In genomic region chr11:77763673-77764340, GRCm38 (mm10) we compare ENCODE assay signal across 8 mouse cellular contexts. TPM values are rescaled to one million over a fixed set of nuclear protein-coding genes. Genes with fewer than 3 reads are reported as not detected.
DNase-seq lines count a peak whose midpoint lies in the region; ATAC-seq and TF ChIP-seq lines count a peak whose summit lies in the region.

No protein-coding gene starts in this region.

- H3K4me2 ChIP-seq in hindbrain, embryonic 14.5 days (replicated peaks), result peak overlapping the region; percentile 84
- peak overlapping the region; percentile 75 for H3K4me2 ChIP-seq in limb, embryonic 11.5 days (ENCODE audit: low read depth, severe bottlenecking)
- H3K4me2 ChIP-seq in midbrain, embryonic 11.5 days, result peak overlapping the region; percentile 83
- peak overlapping the region; percentile 73 for H3K4me2 ChIP-seq in stomach, embryonic 14.5 days (replicated peaks; ENCODE audit: low read depth, low read length)

- peaks cover 45% of the 10 kb centered on the region for H3K27me3 ChIP-seq in forebrain, embryonic 10.5 days (ENCODE audit: poor library complexity, severe bottlenecking)
- no peaks in the 10 kb centered on the region for H3K27me3 ChIP-seq in hindbrain, embryonic 14.5 days (ENCODE audit: control insufficient read depth, insufficient read depth, low read length)
- no peaks in the 10 kb centered on the region for H3K27me3 ChIP-seq in limb, embryonic 11.5 days (ENCODE audit: control insufficient read depth, insufficient read depth, low read length)
- no peaks in the 10 kb centered on the region for H3K27me3 ChIP-seq in midbrain, embryonic 11.5 days (ENCODE audit: control insufficient read depth, insufficient read depth, low read length)
- no peaks in the 10 kb centered on the region for H3K27me3 ChIP-seq in stomach, embryonic 14.5 days (ENCODE audit: control insufficient read depth, insufficient read depth, low read length)

- H3K4me1 ChIP-seq in bone marrow macrophage, adult 2 months (ENCODE audit: control insufficient read depth, insufficient read depth, low read length), result peaks cover 6% of the 10 kb centered on the region
- H3K4me1 ChIP-seq in forebrain, embryonic 10.5 days, result peaks cover 52% of the 10 kb centered on the region
- H3K4me1 ChIP-seq in hindbrain, embryonic 14.5 days (replicated peaks; ENCODE audit: control insufficient read depth, insufficient read depth, low read length), result peaks cover 39% of the 10 kb centered on the region
- peaks cover 23% of the 10 kb centered on the region for H3K4me1 ChIP-seq in limb, embryonic 11.5 days (ENCODE audit: control insufficient read depth, insufficient read depth, low read length)
- H3K4me1 ChIP-seq in midbrain, embryonic 11.5 days (ENCODE audit: control insufficient read depth, insufficient read depth, low read length), result peaks cover 39% of the 10 kb centered on the region
- peaks cover 30% of the 10 kb centered on the region for H3K4me1 ChIP-seq in stomach, embryonic 14.5 days (ENCODE audit: control insufficient read depth, insufficient read depth, low read length)

- H3K9me3 ChIP-seq in forebrain, embryonic 10.5 days, result no peaks in the 10 kb centered on the region
- no peaks in the 10 kb centered on the region for H3K9me3 ChIP-seq in hindbrain, embryonic 14.5 days (ENCODE audit: control insufficient read depth, low read length)
- no peaks in the 10 kb centered on the region for H3K9me3 ChIP-seq in limb, embryonic 11.5 days (ENCODE audit: control insufficient read depth, low read length)
- H3K9me3 ChIP-seq in midbrain, embryonic 11.5 days (ENCODE audit: control insufficient read depth, low read length), result no peaks in the 10 kb centered on the region
- H3K9me3 ChIP-seq in stomach, embryonic 14.5 days (ENCODE audit: control insufficient read depth, low read depth, low read length), result no peaks in the 10 kb centered on the region

- peak; percentile 56 for ATAC-seq in hindbrain, embryonic 14.5 days (ENCODE audit: low FRiP score)
- peak; percentile 48 for ATAC-seq in limb, embryonic 11.5 days (ENCODE audit: insufficient number of reproducible peaks, low FRiP score, low TSS enrichment, low read depth)
- peak; percentile 73 for ATAC-seq in midbrain, embryonic 11.5 days (ENCODE audit: low FRiP score)
- peak; percentile 61; the same call in 1 of the 2 replicates for ATAC-seq in stomach, embryonic 14.5 days (ENCODE audit: insufficient number of reproducible peaks, insufficient read depth, low FRiP score, low read depth)

- intact Hi-C loops in gastrocnemius, postnatal 14 days (cut with DNase I; ENCODE audit: low total_unique reads), result loop anchor here (2.0 kb wide), 1 partner anchor 51 kb away; no protein-coding TSS in a partner anchor
- intact Hi-C loops in gastrocnemius, postnatal 36 days (cut with DNase I), result loop anchor here (2.0 kb wide), 1 partner anchor 29 kb away; no protein-coding TSS in a partner anchor

- TF ChIP-seq CTCF in bone marrow macrophage, adult 2 months (IDR thresholded peaks at IDR 0.05; ENCODE audit: low read depth, low read length), result no peak

- peak overlapping the region; percentile 98 for H3K9ac ChIP-seq in hindbrain, embryonic 14.5 days
- peak overlapping the region; percentile 96 for H3K9ac ChIP-seq in limb, embryonic 11.5 days (ENCODE audit: low read length)
- H3K9ac ChIP-seq in midbrain, embryonic 11.5 days (ENCODE audit: low read length), result peak overlapping the region; percentile 99
- H3K9ac ChIP-seq in stomach, embryonic 14.5 days (replicated peaks; ENCODE audit: low read depth, low read length), result peak overlapping the region; percentile 93

- peak; percentile 39 for DNase-seq in gastrocnemius, postnatal 14 days
- no peak for DNase-seq in gastrocnemius, postnatal 36 days
- peak; percentile 81 for DNase-seq in forebrain, embryonic 10.5 days (ENCODE audit: extremely low spot score, low spot score)
- DNase-seq in hindbrain, embryonic 14.5 days (ENCODE audit: low spot score), result peak; percentile 57
- DNase-seq in limb, embryonic 11.5 days (ENCODE audit: low spot score), result peak; percentile 77
- peak; percentile 97 for DNase-seq in midbrain, embryonic 11.5 days (ENCODE audit: low spot score, missing footprints)

- peak overlapping the region; percentile 85 for H3K4me3 ChIP-seq in bone marrow macrophage, adult 2 months (ENCODE audit: insufficient read depth, low read length)
- peak overlapping the region; percentile 95 for H3K4me3 ChIP-seq in forebrain, embryonic 10.5 days
- H3K4me3 ChIP-seq in hindbrain, embryonic 14.5 days (replicated peaks; ENCODE audit: low read length), result peak overlapping the region; percentile 96
- peak overlapping the region; percentile 92 for H3K4me3 ChIP-seq in limb, embryonic 11.5 days (ENCODE audit: low read depth, low read length)
- peak overlapping the region; percentile 95 for H3K4me3 ChIP-seq in midbrain, embryonic 11.5 days (ENCODE audit: low read depth, low read length)
- H3K4me3 ChIP-seq in stomach, embryonic 14.5 days (ENCODE audit: low read depth, low read length), result peak overlapping the region; percentile 90

- no peak for TF ChIP-seq POLR2A in bone marrow macrophage, adult 2 months (IDR thresholded peaks at IDR 0.05; ENCODE audit: borderline replicate concordance, low read depth, low read length)

- WGBS in forebrain, embryonic 10.5 days, result 4% methylated on average over 26 of the region's 26 CpGs
- 2% methylated on average over 25 of the region's 26 CpGs for WGBS in hindbrain, embryonic 14.5 days
- 5% methylated on average over 26 of the region's 26 CpGs for WGBS in limb, embryonic 11.5 days
- 6% methylated on average over 26 of the region's 26 CpGs for WGBS in midbrain, embryonic 11.5 days
- 7% methylated on average over 26 of the region's 26 CpGs for WGBS in stomach, embryonic 14.5 days

- no peak overlapping the region for H3K27ac ChIP-seq in bone marrow macrophage, adult 2 months (ENCODE audit: insufficient read depth, low read depth, low read length)
- H3K27ac ChIP-seq in forebrain, embryonic 10.5 days, result peak overlapping the region; percentile 97
- peak overlapping the region; percentile 94 for H3K27ac ChIP-seq in hindbrain, embryonic 14.5 days
- 0 out of 2 replicates have a peak overlapping the region, but pooled peaks have one; percentile 1 for H3K27ac ChIP-seq in limb, embryonic 11.5 days (replicated peaks; ENCODE audit: low read depth, low read length)
- H3K27ac ChIP-seq in midbrain, embryonic 11.5 days (ENCODE audit: low read depth, low read length), result peak overlapping the region; percentile 93
- peak overlapping the region; percentile 83; the same call in 1 of the 2 replicates for H3K27ac ChIP-seq in stomach, embryonic 14.5 days (ENCODE audit: low read length)

- no peaks in the 10 kb centered on the region for H3K36me3 ChIP-seq in forebrain, embryonic 10.5 days (replicated peaks)
- no peaks in the 10 kb centered on the region for H3K36me3 ChIP-seq in hindbrain, embryonic 14.5 days (replicated peaks; ENCODE audit: control insufficient read depth, insufficient read depth)
- no peaks in the 10 kb centered on the region for H3K36me3 ChIP-seq in limb, embryonic 11.5 days (ENCODE audit: control insufficient read depth, insufficient read depth, low read length)
- no peaks in the 10 kb centered on the region for H3K36me3 ChIP-seq in midbrain, embryonic 11.5 days (ENCODE audit: control insufficient read depth, insufficient read depth, low read length)
- no peaks in the 10 kb centered on the region for H3K36me3 ChIP-seq in stomach, embryonic 14.5 days (ENCODE audit: control insufficient read depth, insufficient read depth, low read length)

RNA-seq across cellular contexts. Expression of gene Myo18a, which starts 0.8 kb away (rescaled TPM):
- 100 to 1,000 TPM; 307 to 323 TPM for total RNA-seq in gastrocnemius, postnatal 14 days (2021)
- total RNA-seq in gastrocnemius, postnatal 36 days (2021), result 100 to 1,000 TPM; 331 to 334 TPM
- polyA plus RNA-seq in bone marrow macrophage, adult 2 months (2012; ENCODE audit: insufficient read depth, insufficient read length, missing spikeins), result 41.3 and 45.3 TPM in 2 replicates
- 25.9 and 26.4 TPM in 2 replicates for polyA plus RNA-seq in forebrain, embryonic 10.5 days (2016; fragmentation: Nextera tagmentation; extraction: Ambion mirVana)
- polyA plus RNA-seq in hindbrain, embryonic 14.5 days (2014; fragmentation: Nextera tagmentation; extraction: Ambion mirVana), result 42.1 and 43.7 TPM in 2 replicates
- polyA plus RNA-seq in limb, embryonic 11.5 days (2014; fragmentation: Nextera tagmentation; extraction: Ambion mirVana), result 17.1 and 17.5 TPM in 2 replicates
- polyA plus RNA-seq in midbrain, embryonic 11.5 days (2014; fragmentation: Nextera tagmentation; extraction: Ambion mirVana), result 22.6 and 23.8 TPM in 2 replicates
- polyA plus RNA-seq in stomach, embryonic 14.5 days (2014; fragmentation: Nextera tagmentation; extraction: Ambion mirVana), result 18.4 and 22.3 TPM in 2 replicates

RNA-seq across cellular contexts. Expression of gene Gm10277, which starts 23.7 kb away (rescaled TPM):
- total RNA-seq in gastrocnemius, postnatal 14 days (2021), result not detected
- total RNA-seq in gastrocnemius, postnatal 36 days (2021), result not detected
- not detected in 2 replicates for polyA plus RNA-seq in bone marrow macrophage, adult 2 months (2012; ENCODE audit: insufficient read depth, insufficient read length, missing spikeins)
- 0.92 and 1.2 TPM in 2 replicates for polyA plus RNA-seq in forebrain, embryonic 10.5 days (2016; fragmentation: Nextera tagmentation; extraction: Ambion mirVana)
- 0.69 and 1.4 TPM in 2 replicates for polyA plus RNA-seq in hindbrain, embryonic 14.5 days (2014; fragmentation: Nextera tagmentation; extraction: Ambion mirVana)
- 0.47 and 0.68 TPM in 2 replicates for polyA plus RNA-seq in limb, embryonic 11.5 days (2014; fragmentation: Nextera tagmentation; extraction: Ambion mirVana)
- 0.65 and 0.79 TPM in 2 replicates for polyA plus RNA-seq in midbrain, embryonic 11.5 days (2014; fragmentation: Nextera tagmentation; extraction: Ambion mirVana)
- polyA plus RNA-seq in stomach, embryonic 14.5 days (2014; fragmentation: Nextera tagmentation; extraction: Ambion mirVana), result 1.2 and 1.5 TPM in 2 replicates

RNA-seq across cellular contexts. Expression of gene Cryba1, which starts 38.7 kb away (rescaled TPM):
- total RNA-seq in gastrocnemius, postnatal 14 days (2021), result not detected
- total RNA-seq in gastrocnemius, postnatal 36 days (2021), result not detected
- polyA plus RNA-seq in bone marrow macrophage, adult 2 months (2012; ENCODE audit: insufficient read depth, insufficient read length, missing spikeins), result not detected in 2 replicates
- polyA plus RNA-seq in forebrain, embryonic 10.5 days (2016; fragmentation: Nextera tagmentation; extraction: Ambion mirVana), result 0.21 and 0.73 TPM in 2 replicates
- polyA plus RNA-seq in hindbrain, embryonic 14.5 days (2014; fragmentation: Nextera tagmentation; extraction: Ambion mirVana), result 0.47 and 0.62 TPM in 2 replicates
- not detected in 2 replicates for polyA plus RNA-seq in limb, embryonic 11.5 days (2014; fragmentation: Nextera tagmentation; extraction: Ambion mirVana)
- 2.3 and 2.7 TPM in 2 replicates for polyA plus RNA-seq in midbrain, embryonic 11.5 days (2014; fragmentation: Nextera tagmentation; extraction: Ambion mirVana)
- polyA plus RNA-seq in stomach, embryonic 14.5 days (2014; fragmentation: Nextera tagmentation; extraction: Ambion mirVana), result not detected in 2 replicates

Comparison
In these comparisons a context has a peak if more than half of its experiments do, and no peak if none do; other contexts are left out.
1. DNase-seq: peak in gastrocnemius, postnatal 14 days (single experiment), forebrain, embryonic 10.5 days (single experiment), hindbrain, embryonic 14.5 days (single experiment), limb, embryonic 11.5 days (single experiment) and midbrain, embryonic 11.5 days (single experiment); none in gastrocnemius, postnatal 36 days (0 of 2).
2. Peak in every context shown above with its lines, with median percentiles within 50 percentile points of each other: H3K4me3 ChIP-seq, ATAC-seq, H3K4me2 ChIP-seq and H3K9ac ChIP-seq.